Mouse (Mus musculus): Measurements from ENCODE around the gene Ankrd54. TPM values are rescaled to one million over a fixed set of nuclear protein-coding genes. Genes with fewer than 3 reads are reported as not detected.
A peak's percentile ranks its signal among the peaks of the same experiment; 100 is the strongest.

Gene Ankrd54
- polyA plus RNA-seq, 1 experiment from 2014 or later = 67.5 TPM

DNA sequence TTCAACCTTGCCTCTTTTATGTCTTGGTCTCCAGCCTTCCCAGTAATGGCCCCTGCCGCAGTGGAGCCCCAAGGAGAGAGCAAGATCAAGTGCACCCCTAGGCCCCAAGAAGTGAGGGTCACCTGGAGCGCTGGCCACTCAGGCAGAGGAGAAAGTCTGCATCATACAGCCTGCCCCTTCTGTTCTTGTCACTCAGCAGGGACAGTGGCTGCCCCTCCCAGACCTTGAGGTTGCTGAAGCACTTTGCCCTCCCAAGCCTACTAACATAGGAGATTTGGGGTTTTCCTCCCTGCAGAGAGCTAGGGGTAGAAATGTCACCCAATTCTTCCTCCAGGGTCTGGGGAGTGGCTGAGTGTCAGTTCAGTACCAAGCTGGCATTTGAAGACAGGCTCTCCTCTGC lies 10.3 kb downstream of the Ankrd54 start:
- Histone ChIP-seq H3K4me3 (no peak overlapping the region), H3K9ac (replicated peaks) (no peak overlapping the region), H3K4me2 (replicated peaks) (no peak overlapping the region), H3K9me3 (no peaks in the 10 kb centered on the region), H3K4me1 (peaks cover 8% of the 10 kb centered on the region), H3K36me3 (peaks cover 53% of the 10 kb centered on the region), H3K27ac (replicated peaks) (no peak overlapping the region), H3K27me3 (no peaks in the 10 kb centered on the region)
- no peak for ATAC-seq (ENCODE audit: low FRiP score, low read depth)
- WGBS = 66% methylated on average over 2 of the region's 2 CpGs

GRCm38 (mm10) chr15:79051461-79052360 lies 11.0 kb downstream of the Ankrd54 start:
- Histone ChIP-seq H3K4me3 (no peak overlapping the region), H3K27me3 (no peaks in the 10 kb centered on the region), H3K36me3 (peaks cover 46% of the 10 kb centered on the region)

DNA sequence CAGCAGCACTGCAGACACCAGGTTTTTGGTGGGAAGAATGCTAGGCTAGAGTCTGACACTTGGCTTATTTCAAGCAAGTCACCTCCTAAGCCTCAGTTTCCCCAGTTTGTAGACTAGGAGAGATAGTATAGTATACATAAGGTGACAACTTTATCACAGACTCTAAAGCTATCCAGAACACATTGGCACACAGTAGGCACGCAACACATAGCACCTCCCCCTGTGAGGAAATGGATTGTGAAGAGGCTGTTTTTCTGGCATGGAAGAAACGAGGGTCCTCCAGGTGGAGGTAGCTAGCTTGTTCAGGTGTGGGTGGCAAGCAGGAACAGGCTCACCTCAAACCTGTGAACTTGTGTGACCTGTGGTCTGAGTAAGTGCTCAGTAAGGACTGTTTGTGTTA lies 11.7 kb downstream of the Ankrd54 start:
- no peaks in the 10 kb centered on the region for H3K27me3 ChIP-seq
- WGBS = 81% methylated on average over 2 of the region's 2 CpGs
- H3K4me1 ChIP-seq = peaks cover 8% of the 10 kb centered on the region
- no peak overlapping the region for H3K9ac ChIP-seq (replicated peaks)
- no peak overlapping the region for H3K27ac ChIP-seq (replicated peaks)
- H3K4me3 ChIP-seq = no peak overlapping the region
- H3K36me3 ChIP-seq = peaks cover 39% of the 10 kb centered on the region
- no peak overlapping the region for H3K4me2 ChIP-seq (replicated peaks)
- no peak for ATAC-seq (ENCODE audit: low FRiP score, low read depth)
- no peaks in the 10 kb centered on the region for H3K9me3 ChIP-seq

More at GRCm38 (mm10) chr15:79051461-79052360, 11.0 kb downstream of the Ankrd54 start:
- Histone ChIP-seq H3K9me3 (no peaks in the 10 kb centered on the region), H3K9ac (replicated peaks) (no peak overlapping the region), H3K4me2 (replicated peaks) (no peak overlapping the region), H3K27ac (replicated peaks) (no peak overlapping the region), H3K4me1 (peaks cover 8% of the 10 kb centered on the region)
- no peak for ATAC-seq (ENCODE audit: low FRiP score, low read depth)
- 79% methylated on average over 13 of the region's 13 CpGs for WGBS

DNA sequence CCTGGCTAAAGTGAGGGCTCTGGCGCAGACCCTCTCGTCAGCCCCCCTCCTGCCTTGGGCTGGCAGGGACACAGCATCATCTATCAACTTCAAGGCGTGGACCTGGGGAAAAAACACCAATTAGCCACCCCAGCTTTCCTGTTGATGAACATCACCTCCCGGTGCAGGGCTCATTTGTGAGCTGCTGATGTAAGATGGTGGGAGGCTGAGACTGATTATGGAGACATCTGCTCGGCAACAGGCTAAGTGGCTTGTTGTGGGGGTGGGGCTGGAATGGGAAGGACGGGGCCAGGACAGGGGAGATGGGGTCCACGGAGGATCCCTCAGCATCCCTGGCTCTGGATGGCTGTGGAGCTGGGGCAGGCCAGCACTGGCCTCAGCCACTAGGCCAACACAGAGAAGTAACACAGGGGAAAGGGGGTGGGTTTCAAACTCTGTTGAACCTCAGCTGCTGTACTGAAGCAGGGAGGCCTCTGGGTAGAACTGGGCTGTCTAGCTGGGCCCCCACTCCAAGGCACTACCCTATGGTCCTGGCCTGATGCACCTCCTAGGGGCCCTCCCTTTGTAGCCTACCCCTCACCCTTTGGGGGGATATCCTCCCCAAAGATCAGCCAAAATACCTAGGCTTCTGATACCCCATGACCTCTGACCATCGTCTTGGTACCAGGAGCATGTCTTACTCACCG lies 12.4 kb downstream of the Ankrd54 start:
- ATAC-seq (ENCODE audit: low FRiP score, low read depth) = 0 out of 2 replicates have a peak, but pooled peaks have one; percentile 41
- peaks cover 32% of the 10 kb centered on the region for H3K36me3 ChIP-seq
- no peak overlapping the region for H3K9ac ChIP-seq (replicated peaks)
- peaks cover 12% of the 10 kb centered on the region for H3K4me1 ChIP-seq
- H3K27ac ChIP-seq (replicated peaks) = no peak overlapping the region
- no peak overlapping the region for H3K4me2 ChIP-seq (replicated peaks)
- 0 out of 2 replicates have a peak, but pooled peaks cover 4% of the 10 kb centered on the region for H3K27me3 ChIP-seq
- WGBS = 66% methylated on average over 9 of the region's 9 CpGs
- no peak overlapping the region for H3K4me3 ChIP-seq
- H3K9me3 ChIP-seq = no peaks in the 10 kb centered on the region

DNA sequence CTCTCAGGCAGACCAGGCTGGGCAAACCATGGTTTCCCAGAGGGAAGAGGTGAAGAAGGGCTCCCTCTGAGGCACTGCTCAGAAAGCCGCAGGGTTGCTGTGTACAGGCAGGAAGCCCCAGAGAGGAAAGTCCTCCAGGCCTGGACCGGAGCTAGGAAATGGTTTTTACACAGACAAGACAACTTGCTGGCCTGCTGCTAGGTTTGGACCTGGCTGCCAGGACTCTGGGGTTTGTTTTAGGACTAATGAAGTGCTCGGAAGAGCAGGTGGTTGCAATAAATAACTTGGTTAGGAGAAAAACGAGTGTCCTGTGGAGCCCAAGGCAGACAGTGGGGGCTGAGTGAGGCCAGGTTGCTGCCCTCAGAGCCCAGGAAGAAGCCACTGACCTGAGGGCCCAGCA lies 14.5 kb downstream of the Ankrd54 start:
- WGBS = 74% methylated on average over 4 of the region's 4 CpGs
- ATAC-seq (ENCODE audit: low FRiP score, low read depth) = no peak
- H3K9me3 ChIP-seq = no peaks in the 10 kb centered on the region

DNA sequence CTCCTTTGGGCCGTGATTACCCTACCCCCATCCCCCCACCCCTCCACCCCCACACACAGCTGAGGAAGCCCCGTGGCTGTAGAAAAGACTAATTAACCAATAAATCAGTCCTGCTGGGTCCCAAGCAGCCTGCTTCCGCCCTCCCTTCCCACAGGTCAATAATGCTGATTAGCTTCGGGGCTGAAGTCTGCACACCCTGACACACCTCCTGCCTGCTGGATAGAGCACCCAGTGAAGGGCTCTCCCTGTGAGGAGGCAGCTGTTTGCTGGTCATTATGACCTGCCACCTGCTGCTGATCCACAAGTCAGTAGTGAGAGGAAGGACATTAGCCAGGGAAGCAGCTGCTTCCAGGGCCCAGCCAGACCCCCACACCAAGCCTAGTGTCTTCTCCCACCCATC lies 17.9 kb downstream of the Ankrd54 start:
- whole genome bisulfite sequencing = 12% methylated on average over 4 of the region's 4 CpGs
- ATAC-seq (ENCODE audit: low FRiP score, low read depth) = peak; percentile 69
- peaks cover 28% of the 10 kb centered on the region for H3K4me1 ChIP-seq

More for the DNA sequence above, 14.5 kb downstream of the Ankrd54 start:
- H3K27me3 ChIP-seq = peaks cover 21% of the 10 kb centered on the region
- H3K9ac ChIP-seq (replicated peaks) = no peak overlapping the region
- H3K36me3 ChIP-seq = peaks cover 11% of the 10 kb centered on the region
- no peak overlapping the region for H3K4me3 ChIP-seq
- H3K4me2 ChIP-seq (replicated peaks) = no peak overlapping the region
- no peak overlapping the region for H3K27ac ChIP-seq (replicated peaks)
- H3K4me1 ChIP-seq = peaks cover 19% of the 10 kb centered on the region

DNA sequence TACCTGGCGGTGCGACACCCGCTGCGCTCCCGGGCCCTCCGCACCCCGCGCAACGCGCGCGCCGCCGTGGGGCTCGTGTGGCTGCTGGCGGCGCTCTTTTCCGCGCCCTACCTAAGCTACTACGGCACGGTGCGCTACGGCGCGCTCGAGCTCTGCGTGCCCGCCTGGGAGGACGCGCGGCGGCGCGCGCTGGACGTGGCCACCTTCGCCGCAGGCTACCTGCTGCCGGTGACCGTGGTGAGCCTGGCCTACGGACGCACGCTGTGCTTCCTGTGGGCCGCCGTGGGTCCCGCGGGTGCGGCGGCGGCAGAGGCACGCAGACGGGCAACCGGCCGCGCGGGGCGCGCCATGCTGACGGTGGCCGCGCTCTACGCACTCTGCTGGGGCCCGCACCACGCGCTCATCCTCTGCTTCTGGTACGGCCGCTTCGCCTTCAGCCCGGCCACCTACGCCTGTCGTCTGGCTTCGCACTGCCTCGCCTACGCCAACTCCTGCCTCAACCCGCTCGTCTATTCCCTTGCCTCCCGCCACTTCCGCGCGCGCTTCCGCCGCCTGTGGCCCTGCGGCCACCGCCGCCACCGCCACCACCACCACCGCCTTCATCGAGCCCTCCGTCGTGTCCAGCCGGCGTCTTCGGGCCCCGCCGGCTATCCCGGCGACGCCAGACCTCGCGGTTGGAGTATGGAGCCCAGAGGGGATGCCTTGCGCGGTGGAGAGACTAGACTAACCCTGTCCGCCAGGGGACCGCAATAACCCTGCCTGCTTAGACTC lies 19.8 kb downstream of the Ankrd54 start:
- Histone ChIP-seq H3K27ac (replicated peaks) (no peak overlapping the region), H3K4me1 (peaks cover 36% of the 10 kb centered on the region), H3K9ac (replicated peaks) (peak overlapping the region; percentile 37; the same call in 1 of the 2 replicates), H3K9me3 (no peaks in the 10 kb centered on the region), H3K4me2 (replicated peaks) (peak overlapping the region; percentile 72), H3K27me3 (peaks cover 60% of the 10 kb centered on the region), H3K36me3 (no peaks in the 10 kb centered on the region), H3K4me3 (peak overlapping the region; percentile 49)
- no peak for ATAC-seq (ENCODE audit: low FRiP score, low read depth)
- WGBS = 1% methylated on average over 101 of the region's 105 CpGs

More for the DNA sequence above, 17.9 kb downstream of the Ankrd54 start:
- no peaks in the 10 kb centered on the region for H3K9me3 ChIP-seq
- no peak overlapping the region for H3K4me2 ChIP-seq (replicated peaks)
- no peak overlapping the region for H3K4me3 ChIP-seq
- H3K9ac ChIP-seq (replicated peaks) = no peak overlapping the region
- H3K27me3 ChIP-seq = peaks cover 54% of the 10 kb centered on the region
- H3K27ac ChIP-seq (replicated peaks) = 0 out of 2 replicates have a peak overlapping the region, but pooled peaks have one; percentile 39
- no peaks in the 10 kb centered on the region for H3K36me3 ChIP-seq

DNA sequence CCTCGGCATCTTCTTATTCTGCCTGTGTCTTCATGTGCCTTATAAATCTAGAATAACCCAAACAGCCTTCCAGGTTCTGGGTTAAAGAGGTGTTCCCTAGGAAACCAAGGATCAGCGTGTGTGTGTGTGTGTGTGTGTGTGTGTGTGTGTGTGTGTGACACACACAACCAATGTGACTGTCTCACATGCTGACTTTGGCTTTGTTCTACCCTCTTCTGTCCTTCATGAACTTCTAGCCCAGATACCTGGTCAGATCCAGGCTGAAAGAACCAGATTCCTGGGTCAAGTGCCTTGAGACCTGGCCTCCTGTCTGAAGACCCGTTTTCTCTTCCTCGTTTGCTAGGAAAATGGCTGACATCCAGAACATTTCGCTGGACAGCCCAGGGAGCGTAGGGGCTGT lies 21.1 kb downstream of the Ankrd54 start, which contains the start of gene Galr3:
Galr3 (plus strand) TSS at position 301 of the 400 bp plus-strand sequence.
- ATAC-seq (ENCODE audit: low FRiP score, low read depth) = no peak
- peak within 1 kb of the TSS; percentile 72 for H3K4me2 ChIP-seq (replicated peaks)
- peaks cover 37% of the 10 kb centered on the region for H3K4me1 ChIP-seq
- H3K4me3 ChIP-seq = peak within 1 kb of the TSS; percentile 49
- no peaks in the 10 kb centered on the region for H3K9me3 ChIP-seq
- 87% methylated on average over 6 of the region's 6 CpGs for WGBS
- peak within 1 kb of the TSS; percentile 37; the same call in 1 of the 2 replicates for H3K9ac ChIP-seq (replicated peaks)
- H3K36me3 ChIP-seq = peaks cover 7% of the 10 kb centered on the region
- peaks cover 60% of the 10 kb centered on the region for H3K27me3 ChIP-seq
- H3K27ac ChIP-seq (replicated peaks) = no peak within 1 kb of the TSS

DNA sequence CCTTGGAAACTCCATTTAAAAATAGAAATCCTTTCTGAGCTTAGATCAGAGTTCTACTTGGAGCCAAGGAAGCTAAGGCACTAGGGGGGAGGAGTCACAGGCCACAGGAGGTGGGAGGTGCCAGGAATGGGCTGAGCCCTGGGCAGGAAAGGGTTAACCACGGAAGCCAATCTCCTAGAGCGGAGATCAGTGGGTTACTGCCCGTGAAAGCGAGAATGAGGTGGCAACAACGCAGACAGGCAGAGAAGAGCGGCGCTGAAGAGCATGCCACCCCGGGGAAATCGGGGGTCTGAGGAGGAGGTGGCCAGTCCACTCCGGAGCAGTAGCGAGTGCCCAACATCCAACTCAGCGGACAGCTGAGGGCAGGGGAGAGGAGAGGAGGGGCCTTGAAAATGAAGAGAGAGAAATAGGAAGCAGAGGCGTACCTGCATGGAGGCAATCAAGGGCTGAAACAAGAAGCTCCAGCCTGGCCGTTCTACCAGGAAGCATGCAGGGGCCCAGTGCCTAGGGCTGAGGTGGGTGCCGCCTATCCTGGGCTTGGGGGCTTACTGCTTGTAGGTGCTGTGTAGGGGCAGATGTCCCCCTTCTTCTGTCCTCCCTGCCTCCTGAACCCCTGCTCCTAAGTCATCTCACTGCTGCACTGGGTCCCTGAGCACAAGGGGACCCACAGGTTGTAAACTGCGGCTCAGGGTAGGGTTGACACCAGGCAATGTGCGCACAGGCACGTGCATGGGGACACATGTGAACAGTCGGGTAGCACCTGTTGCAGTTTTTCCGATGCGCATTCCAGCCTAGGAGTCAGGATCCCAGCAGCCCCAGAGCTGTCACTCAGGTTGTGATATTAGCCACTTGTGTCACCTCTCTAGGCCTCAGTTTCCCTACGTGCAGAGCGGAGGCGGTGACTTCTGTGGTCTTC lies 21.9 kb downstream of the Ankrd54 start:
- Histone ChIP-seq H3K9me3 (no peaks in the 10 kb centered on the region), H3K4me1 (peaks cover 37% of the 10 kb centered on the region), H3K9ac (replicated peaks) (0 out of 2 replicates have a peak overlapping the region, but pooled peaks have one; percentile 28), H3K27me3 (peaks cover 59% of the 10 kb centered on the region), H3K4me3 (peak overlapping the region; percentile 24), H3K36me3 (peaks cover 7% of the 10 kb centered on the region), H3K4me2 (replicated peaks) (peak overlapping the region; percentile 43), H3K27ac (replicated peaks) (no peak overlapping the region)
- ATAC-seq (ENCODE audit: low FRiP score, low read depth) = no peak
- 26% methylated on average over 24 of the region's 24 CpGs for WGBS

GRCm38 (mm10) chr15:79038853-79039252 lies 23.8 kb downstream of the Ankrd54 start:
- peak; percentile 17; the same call in 1 of the 2 replicates for ATAC-seq (ENCODE audit: low FRiP score, low read depth)
- Histone ChIP-seq H3K36me3 (peaks cover 7% of the 10 kb centered on the region), H3K4me3 (no peak overlapping the region), H3K27ac (replicated peaks) (no peak overlapping the region), H3K4me1 (peaks cover 28% of the 10 kb centered on the region), H3K9me3 (no peaks in the 10 kb centered on the region), H3K4me2 (replicated peaks) (no peak overlapping the region), H3K9ac (replicated peaks) (no peak overlapping the region), H3K27me3 (peaks cover 46% of the 10 kb centered on the region)
- 18% methylated on average over 7 of the region's 7 CpGs for WGBS

DNA sequence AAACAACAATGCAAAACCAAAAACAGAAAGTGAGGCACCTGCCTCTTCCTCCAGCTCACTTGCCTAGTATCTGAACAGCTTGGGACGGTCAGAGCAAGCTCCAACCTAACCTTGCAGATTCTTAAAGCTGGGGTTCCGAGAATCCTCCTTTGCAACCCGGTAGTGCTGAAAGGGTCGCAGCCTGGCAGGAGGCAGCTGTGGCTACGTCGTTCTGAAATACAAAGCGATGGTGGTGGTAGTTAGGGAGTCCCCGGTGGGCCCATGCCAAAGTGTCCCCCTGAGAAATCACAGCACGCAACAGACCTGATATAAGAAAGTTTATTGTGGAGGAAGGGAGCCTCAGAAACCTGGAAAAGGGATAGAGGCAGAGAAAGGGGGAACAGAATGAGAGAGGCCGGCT lies 24.4 kb downstream of the Ankrd54 start:
- Histone ChIP-seq H3K27ac (replicated peaks) (no peak overlapping the region), H3K9ac (replicated peaks) (no peak overlapping the region), H3K4me3 (no peak overlapping the region), H3K4me1 (peaks cover 28% of the 10 kb centered on the region), H3K9me3 (no peaks in the 10 kb centered on the region), H3K27me3 (peaks cover 40% of the 10 kb centered on the region), H3K4me2 (replicated peaks) (no peak overlapping the region), H3K36me3 (peaks cover 7% of the 10 kb centered on the region)
- ATAC-seq (ENCODE audit: low FRiP score, low read depth) = no peak
- WGBS = 64% methylated on average over 10 of the region's 10 CpGs

Data from midbrain, embryonic 12.5 days (tissue).